Mouse (Mus musculus) heart, embryonic 12.5 days (tissue): ENCODE measurements at regions not wholly inside any gene's neighbourhood (a gene's known extent, or its start where the extent isn't known, plus 50 kb on each side); places are given as distances from the start of the nearest gene placed in this dataset.

Experiments
- ATAC-seq: fragments of 200-750 bp; cut with Nextera tagmentation; 2 replicates; pipeline ENCODE4 v1.8.0; 2017; ENCODE audit warnings: moderate TSS enrichment, moderate library complexity; ENCODE audit not compliant: insufficient number of reproducible peaks, low FRiP score
- H3K27ac ChIP-seq: fragments of 300-500 bp; sonication (generic); 2 replicates; pipeline ENCODE4 v1.5.1; 2016; ENCODE audit warnings: mild to moderate bottlenecking, moderate library complexity; ENCODE audit not compliant: poor library complexity, severe bottlenecking
- H3K27me3 ChIP-seq: fragments of 300-500 bp; sonication (generic); replicated peaks from 2 replicates; pipeline ENCODE4 v1.6.1; 2016; ENCODE audit warnings: mild to moderate bottlenecking, moderate library complexity
- H3K36me3 ChIP-seq: fragments of 300-500 bp; sonication (generic); 2 replicates; pipeline ENCODE4 v1.6.1; 2016; ENCODE audit warnings: mild to moderate bottlenecking, moderate library complexity
- H3K4me1 ChIP-seq: fragments of 300-500 bp; sonication (generic); replicated peaks from 2 replicates; pipeline ENCODE4 v1.6.1; 2016; ENCODE audit warnings: mild to moderate bottlenecking
- H3K4me2 ChIP-seq: fragments of 300-500 bp; sonication (generic); 2 replicates; pipeline ENCODE4 v1.6.1; 2016; ENCODE audit warnings: mild to moderate bottlenecking, moderate library complexity
- H3K4me3 ChIP-seq: fragments of 300-500 bp; sonication (generic); 2 replicates; pipeline ENCODE4 v1.5.1; 2016; ENCODE audit warnings: mild to moderate bottlenecking
- H3K9ac ChIP-seq: fragments of 300-500 bp; sonication (generic); 2 replicates; pipeline ENCODE4 v1.6.1; 2016; ENCODE audit warnings: mild to moderate bottlenecking, moderate library complexity
- H3K9me3 ChIP-seq: fragments of 300-500 bp; sonication (generic); replicated peaks from 2 replicates; pipeline ENCODE4 v1.6.1; 2016; ENCODE audit warnings: mild to moderate bottlenecking, moderate library complexity
- WGBS: fragments of 180-500 bp; shearing (Covaris S2); methylation state at CpG from one replicate; pipeline ENCODE4 v1.1.7; 2016; 5-methylcytosine and 5-hydroxymethylcytosine counted together

DNA sequence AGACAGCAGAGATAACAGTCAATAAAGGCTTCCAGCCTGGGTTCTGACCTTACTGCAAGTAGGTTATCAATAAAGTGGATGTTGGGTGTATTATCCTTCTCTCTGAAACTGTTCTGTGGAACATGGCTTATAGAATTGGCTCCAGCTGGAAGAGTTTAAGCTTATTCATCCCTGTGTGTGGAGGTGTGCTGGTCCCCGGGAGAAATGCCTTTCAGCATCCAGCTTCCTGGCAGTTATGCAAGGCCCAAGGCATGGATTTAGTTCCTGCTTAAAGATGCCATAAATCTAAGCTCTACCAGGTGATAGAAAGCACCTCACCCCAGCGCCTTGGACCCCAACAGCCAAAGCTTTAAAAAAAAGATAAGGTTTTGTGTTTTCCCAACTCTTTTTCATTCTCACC lies 188.0 kb upstream of the Tas2r119 start:
- ATAC-seq: no peak
- Histone ChIP-seq H3K9me3 (no peaks in the 10 kb centered on the region), H3K9ac (no peak overlapping the region), H3K4me3 (no peak overlapping the region), H3K27ac (no peak overlapping the region), H3K4me1 (no peaks in the 10 kb centered on the region), H3K27me3 (no peaks in the 10 kb centered on the region), H3K4me2 (no peak overlapping the region), H3K36me3 (no peaks in the 10 kb centered on the region)
- WGBS: 74% methylated on average over 2 of the region's 2 CpGs

DNA sequence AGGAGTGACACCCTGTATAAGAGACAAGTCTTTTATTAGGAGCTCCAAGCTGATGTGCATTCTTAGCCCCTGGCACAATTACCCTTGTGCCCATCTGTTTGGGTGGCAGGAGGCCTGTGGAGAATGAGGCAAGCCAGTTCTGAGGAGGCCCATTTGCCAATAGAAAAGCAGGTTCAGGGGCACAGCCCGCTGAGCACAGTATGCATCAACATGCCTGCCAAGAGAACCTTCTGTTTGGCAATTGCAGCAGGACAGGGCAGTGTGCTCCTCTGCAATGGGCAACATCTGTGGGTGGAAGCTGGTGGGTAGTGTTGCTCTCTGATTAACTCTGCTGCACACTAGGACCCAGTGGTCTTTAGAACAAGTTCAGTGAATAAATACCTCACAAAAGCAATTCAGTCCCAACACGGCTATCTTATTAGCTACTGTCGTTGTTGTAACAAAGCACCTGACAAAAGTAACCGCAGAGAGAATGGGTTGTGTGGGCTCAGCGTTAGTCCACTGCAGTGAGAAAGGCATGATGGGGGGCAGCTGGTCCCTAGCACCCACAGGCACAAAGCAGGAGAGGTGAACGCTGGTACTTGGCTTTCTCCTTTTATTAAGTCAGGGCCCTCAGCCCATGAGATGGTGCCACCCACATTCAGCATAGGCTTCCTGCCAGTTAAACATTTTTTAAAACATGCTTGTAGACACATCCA lies 187.3 kb upstream of the Tas2r119 start:
- WGBS: 80% methylated on average over 6 of the region's 6 CpGs
- H3K36me3 ChIP-seq: no peaks in the 10 kb centered on the region
- H3K27ac ChIP-seq: no peak overlapping the region

DNA sequence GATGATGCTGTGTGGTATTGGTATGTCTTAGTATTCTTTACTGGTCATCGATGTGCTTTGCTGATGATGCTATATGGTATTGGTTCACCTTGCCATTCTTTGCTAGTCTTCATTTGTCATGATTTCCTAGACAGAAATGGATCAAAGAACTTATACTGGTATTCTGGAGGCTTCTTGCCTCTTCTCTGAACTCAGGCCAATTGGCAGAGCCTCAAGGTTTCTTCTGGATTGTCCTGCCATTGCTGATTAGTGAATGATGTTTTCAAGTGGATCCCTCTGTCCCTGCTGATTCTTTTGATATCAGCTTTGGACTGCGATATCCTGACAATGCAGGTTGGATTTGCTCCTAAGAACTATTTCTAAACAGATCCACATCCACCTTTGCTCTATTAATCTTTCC lies 179.1 kb upstream of the Tas2r119 start:
- Histone ChIP-seq H3K9ac (no peak overlapping the region), H3K27me3 (no peaks in the 10 kb centered on the region), H3K36me3 (no peaks in the 10 kb centered on the region), H3K27ac (no peak overlapping the region), H3K4me3 (no peak overlapping the region), H3K4me2 (no peak overlapping the region), H3K4me1 (no peaks in the 10 kb centered on the region), H3K9me3 (no peaks in the 10 kb centered on the region)
- WGBS: 80% methylated on average over 2 of the region's 2 CpGs
- no peak for ATAC-seq

More for the DNA sequence above, 187.3 kb upstream of the Tas2r119 start:
- no peaks in the 10 kb centered on the region for H3K4me1 ChIP-seq
- H3K27me3 ChIP-seq: no peaks in the 10 kb centered on the region
- H3K9me3 ChIP-seq: no peaks in the 10 kb centered on the region
- no peak overlapping the region for H3K4me2 ChIP-seq
- no peak for ATAC-seq
- no peak overlapping the region for H3K9ac ChIP-seq
- no peak overlapping the region for H3K4me3 ChIP-seq

DNA sequence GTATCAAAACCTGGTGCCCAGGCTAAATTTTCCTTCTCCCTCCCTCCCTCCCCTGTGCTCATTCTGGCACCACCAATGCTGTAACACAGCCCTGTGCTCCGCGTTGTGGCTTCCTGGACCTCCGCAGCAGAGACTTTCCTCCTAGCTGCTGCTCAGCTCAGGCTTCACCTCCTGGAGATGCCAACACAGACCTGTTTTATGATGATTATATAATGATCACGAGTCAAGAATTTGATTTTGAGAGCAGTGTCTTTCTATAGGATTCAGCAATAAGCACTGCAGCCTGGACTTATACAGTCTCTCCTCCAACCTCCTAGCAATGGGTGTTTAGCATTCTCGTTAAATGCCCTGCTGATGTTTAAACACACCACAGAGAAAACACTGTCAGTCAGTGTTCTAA lies 177.5 kb upstream of the Tas2r119 start:
- ATAC-seq: no peak
- H3K9ac ChIP-seq: no peak overlapping the region
- WGBS: 76% methylated on average over 5 of the region's 5 CpGs
- no peaks in the 10 kb centered on the region for H3K27me3 ChIP-seq
- no peaks in the 10 kb centered on the region for H3K9me3 ChIP-seq
- no peak overlapping the region for H3K4me3 ChIP-seq
- no peak overlapping the region for H3K27ac ChIP-seq
- no peaks in the 10 kb centered on the region for H3K4me1 ChIP-seq
- no peak overlapping the region for H3K4me2 ChIP-seq
- no peaks in the 10 kb centered on the region for H3K36me3 ChIP-seq

DNA sequence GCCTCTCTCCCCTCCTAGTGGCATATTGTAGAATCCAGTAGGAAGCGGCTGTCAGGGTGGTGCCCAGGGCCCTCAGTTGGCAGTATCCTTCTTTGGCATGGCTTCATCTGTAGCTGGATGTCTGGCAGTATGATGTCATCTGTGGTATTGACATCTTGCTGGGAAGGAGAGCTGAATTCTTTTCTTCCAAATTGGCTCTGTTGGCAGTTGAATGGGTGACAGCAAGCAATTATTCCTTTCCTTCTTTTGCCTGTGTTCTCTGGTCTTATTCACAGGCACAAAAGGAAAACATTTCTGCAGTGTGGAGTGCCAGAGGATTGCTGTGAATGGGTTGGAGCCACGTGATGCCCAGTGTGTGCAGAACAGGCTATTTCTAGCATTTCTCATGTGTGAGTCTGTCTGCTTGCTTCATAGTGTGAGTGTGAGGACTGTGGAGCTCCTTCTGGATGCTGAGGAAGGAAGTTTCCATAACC lies 174.1 kb upstream of the Tas2r119 start:
- Histone ChIP-seq H3K4me3 (no peak overlapping the region), H3K27ac (no peak overlapping the region), H3K4me2 (no peak overlapping the region), H3K4me1 (no peaks in the 10 kb centered on the region), H3K9me3 (no peaks in the 10 kb centered on the region), H3K9ac (no peak overlapping the region), H3K36me3 (no peaks in the 10 kb centered on the region), H3K27me3 (no peaks in the 10 kb centered on the region)
- no peak for ATAC-seq
- WGBS: 61% methylated on average over 2 of the region's 2 CpGs

DNA sequence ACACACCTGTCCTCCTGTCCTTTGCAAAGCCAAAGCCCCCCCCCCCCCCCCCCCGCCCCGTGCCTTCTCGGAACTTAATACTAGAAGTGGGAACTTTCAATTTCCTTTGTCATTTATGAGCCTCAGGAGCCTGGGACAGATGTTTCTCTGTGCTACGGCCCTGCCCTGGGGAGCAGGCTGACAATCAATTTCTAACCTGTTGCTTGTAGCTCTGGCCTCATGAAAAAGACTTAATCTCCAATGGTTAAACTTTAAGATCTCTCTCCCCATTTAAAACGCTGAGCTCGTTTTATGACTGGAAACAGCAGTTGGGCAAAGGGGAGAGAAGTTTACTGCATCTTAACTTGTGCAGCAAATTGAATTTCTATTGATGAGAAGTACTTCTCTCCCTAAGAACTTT lies 173.6 kb upstream of the Tas2r119 start:
- H3K4me1 ChIP-seq: no peaks in the 10 kb centered on the region
- no peak overlapping the region for H3K4me3 ChIP-seq
- H3K4me2 ChIP-seq: no peak overlapping the region
- H3K36me3 ChIP-seq: no peaks in the 10 kb centered on the region
- no peak for ATAC-seq
- no peaks in the 10 kb centered on the region for H3K27me3 ChIP-seq
- H3K9ac ChIP-seq: no peak overlapping the region
- H3K27ac ChIP-seq: no peak overlapping the region
- 46% methylated on average over 6 of the region's 6 CpGs for WGBS
- H3K9me3 ChIP-seq: no peaks in the 10 kb centered on the region

DNA sequence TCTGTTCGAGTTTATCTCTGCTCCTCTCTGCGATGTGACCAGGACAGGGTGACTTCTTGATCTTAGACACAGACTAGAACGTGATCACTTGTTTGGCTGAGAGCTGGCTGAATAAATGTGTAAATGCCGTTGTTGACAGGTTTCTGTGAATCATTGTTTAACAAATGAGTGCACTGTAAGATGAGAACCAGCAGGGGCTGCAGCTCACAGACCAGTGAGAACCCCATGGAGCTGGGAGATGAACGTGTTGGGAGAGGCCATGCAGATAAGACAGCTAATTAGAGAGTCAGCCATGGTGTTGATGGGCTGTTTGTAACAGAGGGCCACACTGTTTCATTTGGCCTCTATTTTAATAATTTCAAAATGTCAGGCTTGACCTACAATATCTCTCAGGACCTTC lies 171.1 kb upstream of the Tas2r119 start:
- no peaks in the 10 kb centered on the region for H3K36me3 ChIP-seq
- 21% methylated on average over 5 of the region's 5 CpGs for WGBS
- no peak overlapping the region for H3K4me3 ChIP-seq
- H3K4me2 ChIP-seq: no peak overlapping the region
- no peaks in the 10 kb centered on the region for H3K27me3 ChIP-seq
- no peak overlapping the region for H3K9ac ChIP-seq
- no peaks in the 10 kb centered on the region for H3K9me3 ChIP-seq
- no peak overlapping the region for H3K27ac ChIP-seq
- no peaks in the 10 kb centered on the region for H3K4me1 ChIP-seq
- no peak for ATAC-seq

DNA sequence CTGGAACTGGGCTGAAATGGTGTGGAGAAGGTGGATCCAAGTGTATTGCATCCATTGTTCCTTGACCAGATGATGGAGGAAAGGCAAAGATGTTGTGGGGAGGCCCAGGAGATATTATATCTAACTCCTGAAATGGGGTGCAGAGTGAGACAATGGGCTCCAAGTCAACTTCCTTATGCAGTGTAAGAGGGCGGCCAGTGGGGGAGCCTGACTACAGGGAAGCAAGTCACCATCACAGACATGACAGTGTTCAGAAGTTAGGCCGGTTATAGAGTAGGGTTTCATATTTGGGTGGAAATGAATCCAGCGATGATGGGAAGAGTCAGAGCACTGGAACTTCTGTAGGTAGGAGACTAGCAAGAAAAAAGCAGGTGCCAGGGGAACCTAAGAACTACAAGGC lies 167.3 kb upstream of the Tas2r119 start:
- no peaks in the 10 kb centered on the region for H3K9me3 ChIP-seq
- H3K27ac ChIP-seq: no peak overlapping the region
- H3K9ac ChIP-seq: no peak overlapping the region
- H3K4me3 ChIP-seq: no peak overlapping the region
- H3K27me3 ChIP-seq: no peaks in the 10 kb centered on the region
- H3K36me3 ChIP-seq: no peaks in the 10 kb centered on the region
- no peaks in the 10 kb centered on the region for H3K4me1 ChIP-seq
- no peak for ATAC-seq
- 78% methylated on average over 3 of the region's 3 CpGs for WGBS
- H3K4me2 ChIP-seq: no peak overlapping the region

DNA sequence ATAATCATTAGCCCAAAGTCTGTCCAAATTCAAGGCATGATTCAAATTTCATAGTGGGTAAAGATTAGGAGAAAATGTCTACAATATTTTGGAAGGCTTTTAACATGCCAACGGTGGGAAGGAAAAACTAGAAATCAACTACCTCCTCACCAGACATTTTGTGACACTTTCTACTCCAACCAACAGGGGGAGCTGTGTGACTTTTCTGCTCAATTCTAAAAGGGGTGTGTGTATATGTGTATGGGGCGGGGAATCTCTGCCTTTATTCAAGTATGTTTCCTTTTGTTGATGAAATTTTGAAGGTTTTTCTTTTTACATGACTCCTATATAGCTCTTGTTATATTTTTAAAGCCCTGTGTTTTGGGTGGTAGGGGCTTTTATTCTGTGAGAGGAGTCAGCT lies 165.0 kb upstream of the Tas2r119 start:
- WGBS: 49% methylated on average over 2 of the region's 2 CpGs
- H3K27ac ChIP-seq: no peak overlapping the region
- no peak for ATAC-seq

DNA sequence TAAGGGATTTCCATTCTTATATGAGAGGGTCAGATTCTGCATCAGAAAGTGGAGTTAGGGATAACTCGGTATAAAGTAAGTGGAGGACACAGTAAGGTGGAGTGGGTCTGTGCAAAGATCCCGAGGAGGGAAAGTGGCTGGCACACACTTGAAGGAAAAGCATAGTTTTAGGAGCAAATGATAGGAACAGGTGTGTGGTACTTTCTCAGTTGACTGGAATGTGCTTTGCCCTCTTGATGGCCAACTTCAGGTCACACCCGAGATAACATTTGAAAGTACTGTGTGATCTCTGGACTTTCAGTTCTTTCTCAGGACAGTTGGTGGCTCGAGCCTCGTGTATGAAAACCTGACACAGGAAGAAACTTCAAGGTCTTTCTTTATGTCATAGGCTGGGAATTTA lies 164.3 kb upstream of the Tas2r119 start:
- WGBS: 55% methylated on average over 5 of the region's 5 CpGs
- Histone ChIP-seq H3K27ac (no peak overlapping the region), H3K36me3 (no peaks in the 10 kb centered on the region), H3K9ac (no peak overlapping the region), H3K4me2 (no peak overlapping the region), H3K27me3 (no peaks in the 10 kb centered on the region), H3K9me3 (no peaks in the 10 kb centered on the region), H3K4me3 (no peak overlapping the region), H3K4me1 (no peaks in the 10 kb centered on the region)
- ATAC-seq: no peak

More for the DNA sequence above, 165.0 kb upstream of the Tas2r119 start:
- Histone ChIP-seq H3K27me3 (no peaks in the 10 kb centered on the region), H3K4me2 (no peak overlapping the region), H3K4me3 (no peak overlapping the region), H3K9me3 (no peaks in the 10 kb centered on the region), H3K36me3 (no peaks in the 10 kb centered on the region), H3K9ac (no peak overlapping the region), H3K4me1 (no peaks in the 10 kb centered on the region)

DNA sequence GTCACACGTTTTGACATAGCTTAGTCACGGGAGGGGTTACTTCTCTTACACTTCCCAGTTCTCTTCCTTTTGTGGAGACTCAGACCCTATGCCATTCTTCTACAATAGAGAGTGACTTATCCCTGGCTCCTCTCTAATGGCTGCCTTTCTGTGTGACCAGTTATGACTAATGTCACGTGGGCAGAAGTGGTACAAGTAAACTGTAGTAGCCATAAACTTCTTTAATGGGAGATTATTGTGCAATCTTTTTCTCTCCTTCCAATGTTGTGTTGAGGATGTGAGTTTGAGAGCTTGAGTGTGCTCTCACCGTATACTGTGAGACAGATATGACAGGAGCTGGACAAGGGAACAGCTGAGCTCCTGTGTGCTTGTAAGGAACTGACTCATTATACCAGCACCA lies 161.9 kb upstream of the Tas2r119 start:
- Histone ChIP-seq H3K4me3 (no peak overlapping the region), H3K4me1 (no peaks in the 10 kb centered on the region), H3K9ac (no peak overlapping the region), H3K36me3 (no peaks in the 10 kb centered on the region), H3K27me3 (no peaks in the 10 kb centered on the region), H3K4me2 (no peak overlapping the region), H3K9me3 (no peaks in the 10 kb centered on the region), H3K27ac (no peak overlapping the region)
- 76% methylated on average over 4 of the region's 4 CpGs for WGBS
- no peak for ATAC-seq
